Mouse (Mus musculus): ENCODE measurements around the gene Fam118b. TPM values are rescaled to one million over a fixed set of nuclear protein-coding genes. Genes with fewer than 3 reads are reported as not detected.

Fam118b gene
- polyA plus RNA-seq, 1 experiment, result 19.8 TPM

GRCm38 (mm10) chr9:35264509-35264908 lies 3.1 kb downstream of the Fam118b start:
- H3K4me3 ChIP-seq (ENCODE audit: insufficient read depth, poor library complexity, severe bottlenecking), result no peak overlapping the region
- peaks cover 61% of the 10 kb centered on the region for H3K79me2 ChIP-seq (ENCODE audit: control insufficient read depth, insufficient read depth)
- no peak overlapping the region for H3ac ChIP-seq (ENCODE audit: control insufficient read depth, insufficient read length, low read depth)
- H3K79me3 ChIP-seq (ENCODE audit: low read depth), result peaks cover 9% of the 10 kb centered on the region
- H3K27me3 ChIP-seq (ENCODE audit: control insufficient read depth, insufficient read depth, insufficient read length), result no peaks in the 10 kb centered on the region
- H3K36me3 ChIP-seq (ENCODE audit: control insufficient read depth, insufficient read depth), result peaks cover 5% of the 10 kb centered on the region
- no peak for TF ChIP-seq CTCF (IDR thresholded peaks at IDR 0.05; ENCODE audit: control insufficient read depth, insufficient read depth, insufficient read length)
- TF ChIP-seq FOSL1 (IDR thresholded peaks at IDR 0.05; ENCODE audit: insufficient read depth, low read length, poor library complexity, severe bottlenecking), result no peak
- TF ChIP-seq MYOG (IDR thresholded peaks at IDR 0.05; ENCODE audit: control insufficient read depth, extremely low read depth, insufficient read length), result no peak
- TF ChIP-seq USF1 (IDR thresholded peaks at IDR 0.05; ENCODE audit: low read depth), result no peak
- no peak for TF ChIP-seq CEBPB (IDR thresholded peaks at IDR 0.05; ENCODE audit: low read depth)
- TF ChIP-seq MAX (IDR thresholded peaks at IDR 0.05), result no peak
- no peak for TF ChIP-seq MYOD1 (IDR thresholded peaks at IDR 0.05; ENCODE audit: control insufficient read depth, insufficient read length, low read depth)

- no peak for TF ChIP-seq FOSL1 (IDR thresholded peaks at IDR 0.05; ENCODE audit: insufficient read depth, low read length, poor library complexity, severe bottlenecking)
- no peak for TF ChIP-seq CTCF (IDR thresholded peaks at IDR 0.05; ENCODE audit: control insufficient read depth, insufficient read depth, insufficient read length)
- no peak for TF ChIP-seq MAX (IDR thresholded peaks at IDR 0.05)
- TF ChIP-seq MYOG (IDR thresholded peaks at IDR 0.05; ENCODE audit: control insufficient read depth, extremely low read depth, insufficient read length), result no peak
- no peak for TF ChIP-seq USF1 (IDR thresholded peaks at IDR 0.05; ENCODE audit: low read depth)
- TF ChIP-seq MYOD1 (IDR thresholded peaks at IDR 0.05; ENCODE audit: control insufficient read depth, insufficient read length, low read depth), result no peak
- TF ChIP-seq CEBPB (IDR thresholded peaks at IDR 0.05; ENCODE audit: low read depth), result no peak
- no peaks in the 10 kb centered on the region for H3K27me3 ChIP-seq (ENCODE audit: control insufficient read depth, insufficient read depth, insufficient read length)
- peaks cover 52% of the 10 kb centered on the region for H3K79me2 ChIP-seq (ENCODE audit: control insufficient read depth, insufficient read depth)
- no peak overlapping the region for H3ac ChIP-seq (ENCODE audit: control insufficient read depth, insufficient read length, low read depth)
- peaks cover 9% of the 10 kb centered on the region for H3K79me3 ChIP-seq (ENCODE audit: low read depth)
- peaks cover 3% of the 10 kb centered on the region for H3K36me3 ChIP-seq (ENCODE audit: control insufficient read depth, insufficient read depth)
- H3K4me3 ChIP-seq (ENCODE audit: insufficient read depth, poor library complexity, severe bottlenecking), result no peak overlapping the region
Measured at GRCm38 (mm10) chr9:35263431-35263830, 4.2 kb downstream of the Fam118b start.

- Histone ChIP-seq H3K27me3 (ENCODE audit: control insufficient read depth, insufficient read depth, insufficient read length) (no peaks in the 10 kb centered on the region), H3K4me3 (ENCODE audit: insufficient read depth, poor library complexity, severe bottlenecking) (no peak overlapping the region), H3ac (ENCODE audit: control insufficient read depth, insufficient read length, low read depth) (no peak overlapping the region), H3K79me3 (ENCODE audit: low read depth) (peaks cover 8% of the 10 kb centered on the region), H3K79me2 (ENCODE audit: control insufficient read depth, insufficient read depth) (peaks cover 44% of the 10 kb centered on the region), H3K36me3 (ENCODE audit: control insufficient read depth, insufficient read depth) (peaks cover 3% of the 10 kb centered on the region)
- no peak for TF ChIP-seq MAX (IDR thresholded peaks at IDR 0.05)
- no peak for TF ChIP-seq USF1 (IDR thresholded peaks at IDR 0.05; ENCODE audit: low read depth)
- no peak for TF ChIP-seq FOSL1 (IDR thresholded peaks at IDR 0.05; ENCODE audit: insufficient read depth, low read length, poor library complexity, severe bottlenecking)
- TF ChIP-seq CTCF (IDR thresholded peaks at IDR 0.05; ENCODE audit: control insufficient read depth, insufficient read depth, insufficient read length), result no peak
- TF ChIP-seq MYOD1 (IDR thresholded peaks at IDR 0.05; ENCODE audit: control insufficient read depth, insufficient read length, low read depth), result no peak
Measured at GRCm38 (mm10) chr9:35262418-35262817, 5.2 kb downstream of the Fam118b start.

GRCm38 (mm10) chr9:35257365-35257764 lies 10.2 kb downstream of the Fam118b start:
- no peaks in the 10 kb centered on the region for H3K27me3 ChIP-seq (ENCODE audit: control insufficient read depth, insufficient read depth, insufficient read length)
- H3K36me3 ChIP-seq (ENCODE audit: control insufficient read depth, insufficient read depth), result no peaks in the 10 kb centered on the region
- H3K4me3 ChIP-seq (ENCODE audit: insufficient read depth, poor library complexity, severe bottlenecking), result no peak overlapping the region
- TF ChIP-seq MYOD1 (IDR thresholded peaks at IDR 0.05; ENCODE audit: control insufficient read depth, insufficient read length, low read depth) (no peak), FOSL1 (IDR thresholded peaks at IDR 0.05; ENCODE audit: insufficient read depth, low read length, poor library complexity, severe bottlenecking) (no peak), CEBPB (IDR thresholded peaks at IDR 0.05; ENCODE audit: low read depth) (no peak), USF1 (IDR thresholded peaks at IDR 0.05; ENCODE audit: low read depth) (no peak), MYOG (IDR thresholded peaks at IDR 0.05; ENCODE audit: control insufficient read depth, extremely low read depth, insufficient read length) (no peak), CTCF (IDR thresholded peaks at IDR 0.05; ENCODE audit: control insufficient read depth, insufficient read depth, insufficient read length) (no peak), MAX (IDR thresholded peaks at IDR 0.05) (no peak)
- H3K79me3 ChIP-seq (ENCODE audit: low read depth), result peaks cover 7% of the 10 kb centered on the region
- H3ac ChIP-seq (ENCODE audit: control insufficient read depth, insufficient read length, low read depth), result no peak overlapping the region
- H3K79me2 ChIP-seq (ENCODE audit: control insufficient read depth, insufficient read depth), result peaks cover 7% of the 10 kb centered on the region

- no peak overlapping the region for H3K4me3 ChIP-seq (ENCODE audit: insufficient read depth, poor library complexity, severe bottlenecking)
- H3K79me2 ChIP-seq (ENCODE audit: control insufficient read depth, insufficient read depth), result peaks cover 12% of the 10 kb centered on the region
- TF ChIP-seq FOSL1 (IDR thresholded peaks at IDR 0.05; ENCODE audit: insufficient read depth, low read length, poor library complexity, severe bottlenecking), result no peak
- no peak for TF ChIP-seq MYOG (IDR thresholded peaks at IDR 0.05; ENCODE audit: control insufficient read depth, extremely low read depth, insufficient read length)
- no peak for TF ChIP-seq MAX (IDR thresholded peaks at IDR 0.05)
- no peak for TF ChIP-seq CEBPB (IDR thresholded peaks at IDR 0.05; ENCODE audit: low read depth)
- no peak for TF ChIP-seq USF1 (IDR thresholded peaks at IDR 0.05; ENCODE audit: low read depth)
- no peak for TF ChIP-seq MYOD1 (IDR thresholded peaks at IDR 0.05; ENCODE audit: control insufficient read depth, insufficient read length, low read depth)
- no peak for TF ChIP-seq CTCF (IDR thresholded peaks at IDR 0.05; ENCODE audit: control insufficient read depth, insufficient read depth, insufficient read length)
Measured at GRCm38 (mm10) chr9:35249476-35249875, 18.1 kb downstream of the Fam118b start.

DNA sequence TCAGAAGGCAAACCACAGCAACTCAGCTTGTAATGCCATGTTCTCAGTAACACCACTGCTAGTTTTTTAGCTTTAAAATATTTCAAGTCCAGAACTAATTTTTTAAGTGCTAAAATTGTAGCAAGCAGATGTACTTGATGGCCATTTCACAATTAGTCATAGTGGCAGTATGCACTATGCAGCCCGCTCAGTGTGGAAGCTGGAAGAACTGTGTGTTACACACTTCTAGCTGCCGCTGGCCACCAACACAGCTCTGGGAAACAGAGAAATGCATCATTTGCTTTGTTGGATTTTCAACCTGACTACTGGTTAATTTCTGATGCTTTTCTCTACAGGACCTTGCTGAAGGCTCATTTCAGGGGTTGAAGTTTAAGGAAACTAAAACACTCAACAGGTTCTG lies 20.2 kb downstream of the Fam118b start:
- H3K79me2 ChIP-seq (ENCODE audit: control insufficient read depth, insufficient read depth), result peaks cover 12% of the 10 kb centered on the region
- H3ac ChIP-seq (ENCODE audit: control insufficient read depth, insufficient read length, low read depth), result no peak overlapping the region
- H3K36me3 ChIP-seq (ENCODE audit: control insufficient read depth, insufficient read depth), result no peaks in the 10 kb centered on the region
- TF ChIP-seq MYOD1 (IDR thresholded peaks at IDR 0.05; ENCODE audit: control insufficient read depth, insufficient read length, low read depth) (no peak), CTCF (IDR thresholded peaks at IDR 0.05; ENCODE audit: control insufficient read depth, insufficient read depth, insufficient read length) (no peak), MAX (IDR thresholded peaks at IDR 0.05) (no peak), FOSL1 (IDR thresholded peaks at IDR 0.05; ENCODE audit: insufficient read depth, low read length, poor library complexity, severe bottlenecking) (no peak), MYOG (IDR thresholded peaks at IDR 0.05; ENCODE audit: control insufficient read depth, extremely low read depth, insufficient read length) (no peak), CEBPB (IDR thresholded peaks at IDR 0.05; ENCODE audit: low read depth) (no peak), USF1 (IDR thresholded peaks at IDR 0.05; ENCODE audit: low read depth) (no peak)
- peaks cover 5% of the 10 kb centered on the region for H3K79me3 ChIP-seq (ENCODE audit: low read depth)
- no peak overlapping the region for H3K4me3 ChIP-seq (ENCODE audit: insufficient read depth, poor library complexity, severe bottlenecking)
- H3K27me3 ChIP-seq (ENCODE audit: control insufficient read depth, insufficient read depth, insufficient read length), result no peaks in the 10 kb centered on the region

More at GRCm38 (mm10) chr9:35249476-35249875, 18.1 kb downstream of the Fam118b start:
- Histone ChIP-seq H3K36me3 (ENCODE audit: control insufficient read depth, insufficient read depth) (no peaks in the 10 kb centered on the region), H3K27me3 (ENCODE audit: control insufficient read depth, insufficient read depth, insufficient read length) (no peaks in the 10 kb centered on the region), H3K79me3 (ENCODE audit: low read depth) (peaks cover 7% of the 10 kb centered on the region), H3ac (ENCODE audit: control insufficient read depth, insufficient read length, low read depth) (no peak overlapping the region)

All from C2C12 (cell line).